Mouse (Mus musculus): ENCODE measurements around the gene Gabrr2.
A peak's percentile ranks its signal among the peaks of the same experiment; 100 is the strongest.
"Not testable (repeated sequence)": the region's sequence is repeated elsewhere in the genome, so short reads cannot be mapped to it uniquely, and the experiment has no call there.

Gabrr2 gene

GRCm38 (mm10) chr4:33070326-33070725, 7.5 kb downstream of the Gabrr2 start:
- no peak for DNase-seq (ENCODE audit: low spot score)

DNA sequence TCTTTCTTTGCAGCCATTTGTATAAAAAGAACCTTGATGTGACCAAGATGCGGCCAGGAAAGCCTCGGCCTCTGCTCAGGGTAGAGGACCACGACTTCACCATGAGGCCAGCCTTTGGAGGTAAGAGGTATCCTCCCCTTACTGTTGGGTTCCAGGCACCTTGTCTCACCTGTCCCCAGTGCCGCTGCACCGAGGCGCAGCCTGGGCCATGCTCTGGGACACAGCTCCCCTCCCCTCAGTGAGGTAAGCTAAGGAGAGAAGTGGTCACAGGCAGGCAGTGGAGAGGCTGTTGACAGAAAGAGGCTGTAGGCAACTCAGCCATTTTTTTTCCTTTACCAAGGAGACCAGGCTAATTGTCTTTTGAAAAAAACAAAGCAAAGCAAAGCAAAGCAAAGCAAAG, 8.5 kb downstream of the Gabrr2 start:
- no peak for DNase-seq (ENCODE audit: low spot score)

DNA sequence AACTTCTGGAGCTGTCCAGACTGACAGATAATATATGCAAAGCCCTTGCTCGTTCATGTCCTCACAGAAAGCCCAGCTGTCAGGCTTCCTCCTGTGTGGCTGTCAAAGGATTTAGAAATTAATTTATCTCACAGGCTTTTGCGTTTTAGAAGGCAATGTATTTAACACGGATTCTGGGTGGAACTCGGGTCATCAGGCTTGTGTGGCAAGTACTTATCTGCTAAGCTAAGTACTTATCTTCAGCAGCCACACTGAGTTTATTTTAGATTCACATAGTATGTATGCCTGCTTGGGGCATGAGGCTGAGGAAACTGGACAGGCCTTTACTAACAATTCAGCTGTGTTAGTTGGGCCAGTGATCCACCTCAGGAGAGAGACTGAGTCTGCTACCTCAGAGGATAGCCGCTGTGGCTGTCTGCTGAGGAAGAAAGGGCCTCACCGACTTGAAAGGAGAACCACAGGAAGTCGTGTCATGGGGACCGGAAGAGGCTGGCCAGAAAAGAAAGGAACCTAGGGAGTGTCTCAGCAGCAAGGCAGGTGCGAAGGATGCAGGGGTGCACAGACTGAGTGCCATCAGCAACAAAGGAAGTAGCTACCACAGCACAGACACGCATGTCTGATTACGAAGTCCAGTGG, 9.8 kb downstream of the Gabrr2 start:
- peak; percentile 46 for DNase-seq (ENCODE audit: low spot score)

DNA sequence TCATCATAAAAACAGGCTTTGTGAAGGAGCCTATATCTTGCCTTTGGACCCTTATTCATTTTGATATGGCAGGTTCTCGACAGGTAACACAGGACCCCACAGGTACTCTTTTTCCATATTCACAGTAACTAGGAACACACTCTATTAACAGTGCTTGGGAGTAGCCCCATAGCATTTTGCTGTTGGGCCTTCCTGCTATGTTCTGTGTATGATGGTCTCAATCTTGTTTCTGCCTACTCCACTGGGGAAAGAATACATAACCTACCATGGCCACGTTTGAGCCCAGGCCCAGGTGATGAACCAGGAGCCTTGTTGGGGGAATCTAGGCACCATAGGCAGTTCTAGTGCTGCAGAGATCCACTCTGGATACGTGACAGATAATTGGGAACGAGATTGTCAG, 11.6 kb downstream of the Gabrr2 start:
- no peak for DNase-seq (ENCODE audit: low spot score)

DNA sequence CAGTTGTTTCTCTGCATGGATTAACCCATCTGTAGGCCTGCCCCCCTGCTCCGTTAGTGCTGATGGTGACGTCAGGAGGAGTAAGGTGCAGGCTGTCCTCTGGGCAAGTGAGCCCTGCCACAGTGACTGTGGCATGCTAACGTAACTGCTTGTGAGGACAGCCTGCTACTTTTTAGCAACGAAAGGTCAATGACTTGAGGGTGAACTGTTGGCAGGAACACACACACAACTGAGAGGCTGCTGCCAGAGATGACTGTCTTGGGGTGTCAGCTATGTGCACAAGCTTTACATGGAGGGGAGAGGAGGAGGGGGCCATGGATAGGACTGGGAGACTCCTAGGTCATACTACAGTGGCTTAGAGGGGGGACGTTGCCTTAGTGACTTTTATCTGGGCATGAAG, 12.1 kb downstream of the Gabrr2 start:
- no peak for DNase-seq (ENCODE audit: low spot score)

DNA sequence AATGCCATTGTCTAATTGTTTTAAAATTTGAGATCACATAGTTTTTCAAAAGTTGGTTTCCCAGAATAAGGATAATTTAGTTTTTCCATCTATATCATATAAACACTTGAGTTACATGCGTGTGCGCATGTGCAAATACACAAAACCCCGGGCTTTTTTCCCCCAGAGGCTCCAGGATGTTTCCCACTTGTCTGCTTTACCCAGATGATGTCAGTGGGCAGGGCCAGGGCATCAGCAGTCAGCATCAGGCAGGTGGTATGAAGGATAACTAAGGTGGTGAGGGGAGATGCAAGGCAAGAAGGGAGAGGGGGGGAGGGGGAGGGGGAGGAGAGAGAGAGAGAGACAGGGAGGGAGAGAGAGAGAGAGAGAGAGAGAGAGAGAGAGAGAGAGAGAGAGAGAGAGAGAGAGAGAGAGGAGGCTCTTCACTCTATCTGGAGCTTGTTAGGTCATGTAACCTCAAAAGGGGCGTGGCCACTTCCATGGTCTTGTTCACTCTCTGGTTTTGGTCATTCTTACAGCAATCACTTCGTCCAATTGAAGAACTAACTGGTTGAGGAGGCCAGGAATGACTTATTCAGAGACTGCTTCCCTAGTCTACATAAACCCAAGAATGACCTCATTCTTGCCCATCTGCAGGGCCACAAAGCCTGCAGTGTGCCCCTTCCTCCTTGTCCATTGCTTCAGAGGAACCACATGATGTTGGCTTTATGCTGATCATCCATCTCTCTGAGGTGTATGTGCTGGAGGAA, 13.2 kb downstream of the Gabrr2 start:
- DNase-seq (ENCODE audit: low spot score) = no peak

GRCm38 (mm10) chr4:33077161-33077560, 14.4 kb downstream of the Gabrr2 start:
- no peak for DNase-seq (ENCODE audit: low spot score)

DNA sequence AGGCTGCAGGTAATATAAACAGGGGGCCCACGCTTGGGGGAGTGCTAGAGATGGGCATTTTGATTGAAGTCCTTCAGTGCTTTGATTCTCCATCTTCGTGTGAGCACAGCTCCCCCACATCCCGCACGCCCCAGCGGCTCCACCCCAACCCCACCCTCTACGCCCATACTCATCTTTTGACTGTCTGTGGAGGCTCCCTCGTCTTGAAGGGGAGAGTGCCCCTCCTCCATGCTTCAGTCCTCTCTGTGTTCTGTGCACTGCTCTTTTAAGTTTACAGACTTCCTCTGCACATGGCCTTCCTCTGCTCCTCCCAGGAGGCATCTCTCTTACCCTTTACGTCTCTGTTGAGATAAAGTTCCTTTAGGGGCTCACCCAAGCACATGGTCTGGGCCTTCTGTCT, 14.9 kb downstream of the Gabrr2 start:
- no peak for DNase-seq (ENCODE audit: low spot score)

- DNase-seq (ENCODE audit: low spot score) = no peak
These were observed 15.7 kb downstream of the Gabrr2 start for GRCm38 (mm10) chr4:33078492-33078891.

GRCm38 (mm10) chr4:33099118-33099694, 36.4 kb downstream of the Gabrr2 start:
- no peak for DNase-seq (ENCODE audit: low spot score)

DNA sequence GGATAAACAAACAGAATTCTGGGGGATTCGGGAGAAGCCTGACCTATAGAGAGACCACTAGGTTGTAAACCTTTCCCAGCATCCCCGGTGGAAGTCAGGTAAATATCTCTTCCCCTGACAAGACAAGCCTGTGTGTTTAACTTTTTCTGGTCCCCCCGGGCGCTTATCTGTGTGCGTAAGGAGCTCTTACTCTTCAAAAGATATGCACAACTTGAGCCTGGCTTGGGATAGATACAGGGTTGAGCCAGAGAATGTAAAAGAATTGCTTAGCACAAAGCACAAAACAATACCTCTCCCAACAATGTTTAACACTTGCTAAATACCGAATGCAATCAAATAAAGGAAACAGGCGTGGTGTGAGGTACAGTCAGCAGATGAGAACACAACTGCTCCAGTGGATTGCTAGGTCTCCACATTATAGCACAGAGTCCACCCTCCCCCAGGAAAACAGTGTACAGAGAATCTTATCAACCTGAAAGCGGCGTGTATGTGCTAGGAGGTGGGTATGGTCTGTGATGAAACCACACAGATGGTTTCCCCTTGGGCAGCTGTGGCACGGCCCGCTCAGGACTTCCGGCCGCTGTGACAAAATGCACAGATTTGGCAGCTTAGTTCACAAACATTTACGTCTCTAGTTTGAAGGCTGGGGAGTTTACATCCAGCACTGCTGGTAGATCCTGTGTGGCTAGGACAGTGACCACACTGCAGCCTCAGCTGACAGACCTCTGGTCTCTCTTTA, 47.1 kb downstream of the Gabrr2 start:
- DNase-seq (ENCODE audit: low spot score) = no peak

DNA sequence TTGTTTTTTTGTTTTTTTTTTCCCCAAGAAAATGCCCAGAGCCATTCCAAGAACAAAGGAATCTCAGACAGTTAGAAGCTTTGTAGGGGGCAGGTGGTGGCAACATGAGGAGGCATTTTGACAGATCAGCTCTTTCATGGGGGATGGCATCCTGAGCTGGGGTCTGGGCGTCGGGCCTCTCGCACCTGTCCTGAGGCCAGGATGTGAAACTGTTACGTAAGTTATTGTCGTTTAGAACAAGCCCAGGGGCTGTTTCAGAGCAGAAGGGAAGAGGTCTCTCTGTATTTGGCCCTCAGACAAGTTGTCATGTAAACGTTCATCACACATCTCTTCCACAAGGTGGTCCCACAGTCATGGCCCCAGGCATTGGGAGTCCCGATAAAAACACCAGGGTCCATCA, 48.0 kb downstream of the Gabrr2 start:
- DNase-seq (ENCODE audit: low spot score) = no peak

DNA sequence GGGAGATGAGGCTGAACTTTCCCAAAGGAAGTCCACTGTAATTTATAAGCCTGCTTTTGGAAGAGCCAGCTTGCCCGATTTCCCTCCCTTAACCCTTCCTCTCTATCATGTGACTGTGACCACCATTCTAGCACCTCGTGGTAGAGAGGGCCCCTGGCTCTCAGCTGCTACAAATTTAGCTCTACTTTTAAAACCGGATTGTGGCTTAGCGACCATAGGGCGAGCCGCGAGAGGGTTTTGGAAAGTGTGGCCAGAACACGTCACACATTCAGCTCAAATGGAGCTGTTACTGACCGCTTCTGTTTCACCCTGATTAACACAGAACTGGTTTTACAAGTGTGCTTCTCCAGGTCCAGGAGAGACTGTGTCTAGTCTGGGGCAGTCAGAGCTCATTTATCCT, 48.6 kb downstream of the Gabrr2 start:
- no peak for DNase-seq (ENCODE audit: low spot score)

- not testable (repeated sequence) for DNase-seq (ENCODE audit: low spot score)
These were observed 50.1 kb downstream of the Gabrr2 start for GRCm38 (mm10) chr4:33112866-33113265.

DNA sequence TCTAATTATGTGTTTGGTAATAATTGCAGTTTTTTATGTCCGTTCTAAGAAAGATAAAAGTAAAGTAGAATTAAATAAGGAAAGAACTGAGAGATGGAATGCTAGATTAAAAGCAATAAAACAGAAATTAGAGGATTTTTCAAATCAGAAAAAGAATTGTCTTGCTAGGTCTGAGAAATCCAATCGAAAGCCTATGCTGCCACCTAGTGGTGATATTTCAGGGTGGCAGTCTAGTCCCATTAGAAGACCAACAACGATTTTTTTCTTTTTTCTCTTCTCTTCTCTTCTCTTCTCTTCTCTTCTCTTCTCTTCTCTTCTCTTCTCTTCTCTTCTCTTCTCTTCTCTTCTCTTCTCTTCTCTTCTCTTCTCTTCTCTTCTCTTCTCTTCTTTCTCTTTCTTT, 56.3 kb downstream of the Gabrr2 start:
- DNase-seq (ENCODE audit: low spot score) = peak; percentile 45

DNA sequence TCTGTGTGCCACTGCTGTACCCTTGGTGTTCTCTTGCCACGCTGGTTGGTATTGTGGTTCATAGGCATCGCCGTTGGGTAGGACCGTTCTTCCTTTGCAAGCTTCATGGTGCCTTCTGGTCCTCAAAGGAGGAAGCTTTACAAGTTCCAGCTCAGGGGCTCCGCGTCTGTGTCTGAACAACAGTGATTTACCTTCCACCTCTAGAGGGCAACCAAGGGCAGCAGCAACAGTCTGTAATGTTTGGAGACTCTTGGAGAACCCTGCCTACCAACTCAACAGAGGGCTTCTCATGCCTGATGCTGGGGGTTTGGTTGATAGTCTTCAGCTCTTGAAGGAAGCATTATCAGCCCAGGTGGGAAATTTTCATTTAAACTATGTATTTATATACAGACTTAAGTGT, 61.7 kb downstream of the Gabrr2 start:
- no peak for DNase-seq (ENCODE audit: low spot score)

DNA sequence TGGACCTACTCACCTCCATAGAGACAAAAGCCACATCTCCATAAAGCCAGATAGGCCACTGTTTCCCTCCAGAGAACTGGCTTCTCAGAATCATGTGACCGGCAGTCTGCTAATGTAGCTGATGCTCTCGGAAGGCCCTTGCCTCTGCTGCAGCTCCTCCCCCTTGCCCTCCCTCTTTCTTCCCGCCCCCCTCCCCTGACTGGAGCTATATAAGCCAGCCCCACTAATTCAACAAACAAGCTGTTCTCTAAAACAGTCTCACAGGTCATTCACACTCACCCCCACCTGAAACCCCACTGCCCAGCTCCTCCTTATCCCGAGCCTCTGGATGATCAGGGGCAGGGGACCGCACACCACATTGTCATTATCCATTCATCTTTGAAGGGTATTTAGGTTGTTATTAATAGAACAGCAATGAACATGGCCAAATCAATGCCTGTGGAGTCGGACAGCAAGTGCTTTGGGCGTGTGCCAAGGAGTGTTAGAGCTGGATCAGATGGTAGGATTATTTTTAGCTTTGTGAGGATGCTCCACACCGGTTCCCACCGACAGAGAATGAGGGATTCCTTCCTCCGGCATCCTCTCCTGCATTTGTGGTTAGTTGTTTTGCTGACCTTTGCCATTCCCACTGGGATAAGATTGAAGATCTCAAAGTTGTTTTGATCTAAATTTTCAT, 62.7 kb downstream of the Gabrr2 start:
- no peak for DNase-seq (ENCODE audit: low spot score)

- no peak for DNase-seq (ENCODE audit: low spot score)
These were observed 69.4 kb downstream of the Gabrr2 start, which contains the start of gene Gabrr1 for GRCm38 (mm10) chr4:33132221-33132620. Gabrr1 (plus strand) TSS chr4:33132521.

Data from spleen, adult 12 weeks (tissue).